Mouse (Mus musculus): ENCODE measurements around the gene Prdm16. TPM values are rescaled to one million over a fixed set of nuclear protein-coding genes. Genes with fewer than 3 reads are reported as not detected.
A peak's percentile ranks its signal among the peaks of the same experiment; 100 is the strongest.

Gene Prdm16
- 1 to 10 TPM; 8.2 to 9.6 TPM for total RNA-seq (2021)
- long read RNA-seq, experiment 1, full-length matches to known transcripts: 1 of 64 reads
- long read RNA-seq, experiment 1, partial matches to known transcripts: 3 of 64 reads
- long read RNA-seq, experiment 1, other reads (novel, unspliced or antisense): 60 of 64 reads
- long read RNA-seq, experiment 2, full-length matches to known transcripts: 1 of 56 reads
- long read RNA-seq, experiment 2, partial matches to known transcripts: 1 of 56 reads
- long read RNA-seq, experiment 2, other reads (novel, unspliced or antisense): 54 of 56 reads

GRCm38 (mm10) chr4:154636721-154637311, at the start of gene Prdm16:
Gene Prdm16 (minus strand): TSS chr4:154636873.
- H3K4me3 ChIP-seq: peak within 1 kb of the TSS; percentile 44
- TF ChIP-seq CTCF (IDR thresholded peaks at IDR 0.05): no peak
- intact Hi-C loops (cut with DNase I): loop anchor here (5.0 kb wide), 1 partner anchor 190 kb away; no protein-coding TSS in a partner anchor
- DNase-seq (ENCODE audit: extremely low spot score in 1 of 2, low spot score in 2 of 2): peak; percentile 25 to 31
- H3K27ac ChIP-seq: peak within 1 kb of the TSS; percentile 78

GRCm38 (mm10) chr4:154683068-154683752, 46.5 kb upstream of the Prdm16 start:
- Histone ChIP-seq H3K27ac (no peak overlapping the region), H3K4me3 (no peak overlapping the region)
- TF ChIP-seq CTCF (IDR thresholded peaks at IDR 0.05): no peak
- intact Hi-C loops (cut with DNase I): no loop called here
- no peak for DNase-seq (ENCODE audit: extremely low spot score in 1 of 2, low spot score in 2 of 2)

GRCm38 (mm10) chr4:154682311-154682710, 45.6 kb upstream of the Prdm16 start:
- DNase-seq (ENCODE audit: extremely low spot score in 1 of 2, low spot score in 2 of 2): no peak
- TF ChIP-seq CTCF (IDR thresholded peaks at IDR 0.05): no peak
- intact Hi-C loops (cut with DNase I): no loop called here
- H3K4me3 ChIP-seq: no peak overlapping the region
- no peak overlapping the region for H3K27ac ChIP-seq

- intact Hi-C loops (cut with DNase I): loop anchor here (2.0 kb wide), 1 partner anchor 347 kb away; no protein-coding TSS in a partner anchor
- no peak for DNase-seq (ENCODE audit: extremely low spot score in 1 of 2, low spot score in 2 of 2)
- no peak overlapping the region for H3K27ac ChIP-seq
- TF ChIP-seq CTCF (IDR thresholded peaks at IDR 0.05): no peak
- no peak overlapping the region for H3K4me3 ChIP-seq
These were observed 38.8 kb upstream of the Prdm16 start for GRCm38 (mm10) chr4:154675441-154676000.

GRCm38 (mm10) chr4:154674966-154675365, 38.3 kb upstream of the Prdm16 start:
- no peak overlapping the region for H3K27ac ChIP-seq
- DNase-seq (ENCODE audit: extremely low spot score in 1 of 2, low spot score in 2 of 2): no peak
- intact Hi-C loops (cut with DNase I): loop anchor here (1.0 to 2.0 kb wide), 2 partner anchors 226 to 346 kb away; no protein-coding TSS in a partner anchor
- H3K4me3 ChIP-seq: no peak overlapping the region
- TF ChIP-seq CTCF (IDR thresholded peaks at IDR 0.05): no peak

- intact Hi-C loops (cut with DNase I): loop anchor here (1.0 to 2.0 kb wide), 2 partner anchors 225 to 346 kb away; no protein-coding TSS in a partner anchor
- Histone ChIP-seq H3K4me3 (no peak overlapping the region), H3K27ac (no peak overlapping the region)
- TF ChIP-seq CTCF (IDR thresholded peaks at IDR 0.05): peak; percentile 91
- peak; percentile 48 to 64 for DNase-seq (ENCODE audit: extremely low spot score in 1 of 2, low spot score in 2 of 2)
These were observed 37.9 kb upstream of the Prdm16 start for GRCm38 (mm10) chr4:154674541-154674940.

- H3K4me3 ChIP-seq: no peak overlapping the region
- H3K27ac ChIP-seq: no peak overlapping the region
- intact Hi-C loops (cut with DNase I): loop anchor here (1.0 to 2.0 kb wide), 2 partner anchors 225 to 345 kb away; no protein-coding TSS in a partner anchor
- TF ChIP-seq CTCF (IDR thresholded peaks at IDR 0.05): no peak
- DNase-seq (ENCODE audit: extremely low spot score in 1 of 2, low spot score in 2 of 2): no peak
These were observed 37.3 kb upstream of the Prdm16 start for GRCm38 (mm10) chr4:154673986-154674385.

GRCm38 (mm10) chr4:154672027-154672426, 35.4 kb upstream of the Prdm16 start:
- DNase-seq (ENCODE audit: extremely low spot score in 1 of 2, low spot score in 2 of 2): no peak
- intact Hi-C loops (cut with DNase I): no loop called here
- Histone ChIP-seq H3K4me3 (no peak overlapping the region), H3K27ac (no peak overlapping the region)
- no peak for TF ChIP-seq CTCF (IDR thresholded peaks at IDR 0.05)

GRCm38 (mm10) chr4:154671232-154671912, 34.7 kb upstream of the Prdm16 start:
- H3K27ac ChIP-seq: no peak overlapping the region
- no peak overlapping the region for H3K4me3 ChIP-seq
- no peak for TF ChIP-seq CTCF (IDR thresholded peaks at IDR 0.05)
- no peak for DNase-seq (ENCODE audit: extremely low spot score in 1 of 2, low spot score in 2 of 2)
- intact Hi-C loops (cut with DNase I): no loop called here

GRCm38 (mm10) chr4:154667767-154668166, 31.1 kb upstream of the Prdm16 start, which contains the start of gene Actrt2:
Gene Actrt2 (minus strand): TSS chr4:154667867.
- no peak for DNase-seq (ENCODE audit: extremely low spot score in 1 of 2, low spot score in 2 of 2)
- TF ChIP-seq CTCF (IDR thresholded peaks at IDR 0.05): no peak
- intact Hi-C loops (cut with DNase I): no loop called here
- H3K27ac ChIP-seq: no peak within 1 kb of the TSS
- no peak within 1 kb of the TSS for H3K4me3 ChIP-seq

GRCm38 (mm10) chr4:154662681-154663215, 26.1 kb upstream of the Prdm16 start:
- no peak for DNase-seq (ENCODE audit: extremely low spot score in 1 of 2, low spot score in 2 of 2)
- intact Hi-C loops (cut with DNase I): no loop called here
- H3K27ac ChIP-seq: no peak overlapping the region
- TF ChIP-seq CTCF (IDR thresholded peaks at IDR 0.05): no peak
- H3K4me3 ChIP-seq: no peak overlapping the region

All from left cerebral cortex, adult 2 months (tissue).